Mouse (Mus musculus): ENCODE results near the gene Piwil4. TPM values are rescaled to one million over a fixed set of nuclear protein-coding genes. Genes with fewer than 3 reads are reported as not detected.
"Not testable (repeated sequence)": the region's sequence is repeated elsewhere in the genome, so short reads cannot be mapped to it uniquely, and the experiment has no call there.

The Piwil4 gene
- total RNA-seq, 2 experiments from 2014 or later = 0.23 TPM; not detected in 1

- DNase-seq (ENCODE audit: low spot score in 2 of 2) = no peak
Measured at GRCm38 (mm10) chr9:14726629-14727028, 13.9 kb downstream of the Piwil4 start.

GRCm38 (mm10) chr9:14726005-14726404, 14.5 kb downstream of the Piwil4 start:
- no peak for DNase-seq (ENCODE audit: low spot score in 2 of 2)

- no peak for DNase-seq (ENCODE audit: low spot score in 2 of 2)
Measured at GRCm38 (mm10) chr9:14724755-14725420, 15.6 kb downstream of the Piwil4 start.

GRCm38 (mm10) chr9:14721610-14722009, 18.9 kb downstream of the Piwil4 start:
- no peak for DNase-seq (ENCODE audit: low spot score in 2 of 2)

- DNase-seq (ENCODE audit: low spot score in 2 of 2) = no peak
Measured at GRCm38 (mm10) chr9:14720384-14720783, 20.1 kb downstream of the Piwil4 start.

GRCm38 (mm10) chr9:14718332-14718691, 22.2 kb downstream of the Piwil4 start:
- no peak for DNase-seq (ENCODE audit: low spot score in 2 of 2)

GRCm38 (mm10) chr9:14717689-14718331, 22.7 kb downstream of the Piwil4 start:
- DNase-seq (ENCODE audit: low spot score in 2 of 2) = no peak

GRCm38 (mm10) chr9:14715258-14715657, 25.3 kb downstream of the Piwil4 start:
- DNase-seq (ENCODE audit: low spot score in 2 of 2) = no peak

GRCm38 (mm10) chr9:14710910-14711309, 29.6 kb downstream of the Piwil4 start:
- no peak for DNase-seq (ENCODE audit: low spot score in 2 of 2)

GRCm38 (mm10) chr9:14705321-14706162, 35.0 kb downstream of the Piwil4 start:
- peak in 1 of 2 experiments; percentile 17 for DNase-seq (ENCODE audit: low spot score in 2 of 2)

- DNase-seq (ENCODE audit: low spot score in 2 of 2) = not testable (repeated sequence)
Measured at GRCm38 (mm10) chr9:14700795-14701194, 39.7 kb downstream of the Piwil4 start.

- DNase-seq (ENCODE audit: low spot score in 2 of 2) = no peak
Measured at GRCm38 (mm10) chr9:14699288-14699640, 41.3 kb downstream of the Piwil4 start.

- DNase-seq (ENCODE audit: low spot score in 2 of 2) = peak; percentile 97 to 98
Measured at GRCm38 (mm10) chr9:14698582-14699287, 41.8 kb downstream of the Piwil4 start.

GRCm38 (mm10) chr9:14697903-14698302, 42.6 kb downstream of the Piwil4 start:
- no peak for DNase-seq (ENCODE audit: low spot score in 2 of 2)

- DNase-seq (ENCODE audit: low spot score in 2 of 2) = no peak
Measured at GRCm38 (mm10) chr9:14689376-14690108, 51.0 kb downstream of the Piwil4 start.

GRCm38 (mm10) chr9:14684363-14684762, 56.2 kb downstream of the Piwil4 start:
- DNase-seq (ENCODE audit: low spot score in 2 of 2) = no peak

GRCm38 (mm10) chr9:14682741-14683140, 57.8 kb downstream of the Piwil4 start:
- DNase-seq (ENCODE audit: low spot score in 2 of 2) = no peak

GRCm38 (mm10) chr9:14680584-14680983, 59.9 kb downstream of the Piwil4 start:
- no peak for DNase-seq (ENCODE audit: low spot score in 2 of 2)

- DNase-seq (ENCODE audit: low spot score in 2 of 2) = no peak
Measured at GRCm38 (mm10) chr9:14675707-14676691, 64.5 kb downstream of the Piwil4 start.

- DNase-seq (ENCODE audit: low spot score in 2 of 2) = no peak
Measured at GRCm38 (mm10) chr9:14674506-14674905, 66.0 kb downstream of the Piwil4 start.
